Comparison of ENCODE assay signal across 9 mouse cellular contexts in genomic region chr17:87522500-87523091, GRCm38 (mm10).
DNase-seq lines count a peak whose midpoint lies in the region; ATAC-seq lines count a peak whose summit lies in the region.
"Had no signal": no experiment of that assay in that cellular context is flagged by ENCODE, and none has a peak within 500 bp of the region (broad histone marks: within the 10 kb centered on the region; RNA-seq: fewer than 3 reads in every experiment).

No protein-coding gene starts in this region.

- peak overlapping the region; percentile 79 for H3K27ac ChIP-seq in heart, embryonic 13.5 days (replicated peaks)
- no peak overlapping the region for H3K27ac ChIP-seq in liver, embryonic 13.5 days

- H3K4me1 ChIP-seq in heart, embryonic 13.5 days = peaks cover 31% of the 10 kb centered on the region
- peaks cover 23% of the 10 kb centered on the region for H3K4me1 ChIP-seq in liver, embryonic 13.5 days (replicated peaks)

- no peaks in the 10 kb centered on the region for H3K27me3 ChIP-seq in heart, embryonic 13.5 days (replicated peaks)
- peaks cover 5% of the 10 kb centered on the region; the same call in 1 of the 2 replicates for H3K27me3 ChIP-seq in liver, embryonic 13.5 days

- peak; percentile 60; the same call in 1 of the 2 replicates for ATAC-seq in heart, embryonic 13.5 days (ENCODE audit: extremely low read depth, insufficient number of reproducible peaks, low FRiP score, low TSS enrichment)
- ATAC-seq in liver, embryonic 13.5 days (ENCODE audit: low read depth) = peak; percentile 45
- no peak for ATAC-seq in monocyte, adult 5-6 weeks (replicated peaks; ENCODE audit: insufficient number of reproducible peaks, low FRiP score, low TSS enrichment, poor library complexity, severe bottlenecking)

- 7% methylated on average over 8 of the region's 8 CpGs for WGBS in heart, embryonic 13.5 days
- 21% methylated on average over 8 of the region's 8 CpGs for WGBS in liver, embryonic 13.5 days (ENCODE audit: insufficient replicate concordance)

- H3K9ac ChIP-seq in heart, embryonic 13.5 days = peak overlapping the region; percentile 68
- H3K9ac ChIP-seq in liver, embryonic 13.5 days = no peak overlapping the region

- peak overlapping the region; percentile 30 for H3K4me2 ChIP-seq in heart, embryonic 13.5 days
- no peak overlapping the region for H3K4me2 ChIP-seq in liver, embryonic 13.5 days

- no peaks in the 10 kb centered on the region for H3K9me3 ChIP-seq in heart, embryonic 13.5 days
- H3K9me3 ChIP-seq in liver, embryonic 13.5 days (replicated peaks) = no peaks in the 10 kb centered on the region

- DNase-seq in frontal cortex, postnatal 36 days (ENCODE audit: low spot score in 2 of 2) = peak; percentile 43 to 48
- no peak for DNase-seq in frontal cortex, postnatal 14 days (ENCODE audit: low spot score in 2 of 2)
- DNase-seq in 416B (ENCODE audit: low read depth) = peak; percentile 20
- no peak for DNase-seq in liver, embryonic 13.5 days
- no peak for DNase-seq in spleen, postnatal 36 days (ENCODE audit: low spot score in 2 of 2)
- no peak for DNase-seq in spleen, postnatal 4 days (ENCODE audit: low spot score in 2 of 2)

- no peak overlapping the region for H3K4me3 ChIP-seq in heart, embryonic 13.5 days
- no peak overlapping the region for H3K4me3 ChIP-seq in liver, embryonic 13.5 days (replicated peaks)
- H3K4me3 ChIP-seq: erythroblast, embryonic 14.5 days had no signal

- no peaks in the 10 kb centered on the region for H3K36me3 ChIP-seq in heart, embryonic 13.5 days
- H3K36me3 ChIP-seq in liver, embryonic 13.5 days = no peaks in the 10 kb centered on the region

Comparison
In these comparisons a context has a peak if more than half of its experiments do, and no peak if none do; other contexts are left out.
1. DNase-seq: peak in frontal cortex, postnatal 36 days (2 of 2) and 416B (single experiment); none in frontal cortex, postnatal 14 days (0 of 2), liver, embryonic 13.5 days (single experiment), spleen, postnatal 36 days (0 of 2) and spleen, postnatal 4 days (0 of 2).